ENCODE assay signal across 8 mouse cellular contexts in the genomic region with DNA sequence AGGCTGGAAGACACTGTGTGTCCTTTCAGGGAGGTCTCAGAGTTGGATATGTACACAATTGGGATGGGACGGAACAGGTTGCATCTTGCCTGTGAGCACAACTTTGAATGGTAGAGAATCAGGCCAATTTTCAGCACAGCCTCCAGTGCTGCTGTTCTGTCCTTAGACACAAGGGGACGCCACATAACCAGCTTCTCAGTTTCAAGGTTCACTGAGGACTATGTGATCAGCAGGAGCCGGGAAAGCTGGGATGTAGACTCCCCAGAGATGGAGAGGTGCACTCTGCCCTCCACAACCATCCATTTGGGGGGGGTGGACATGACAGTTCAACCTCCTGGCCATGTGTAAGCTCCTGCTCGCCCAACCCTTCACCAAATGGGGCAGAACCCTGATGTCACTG. TPM values are rescaled to one million over a fixed set of nuclear protein-coding genes. Genes with fewer than 3 reads are reported as not detected.
DNase-seq lines count a peak whose midpoint lies in the region; ATAC-seq and TF ChIP-seq lines count a peak whose summit lies in the region.

No protein-coding gene starts in this region.

- H3K4me2 ChIP-seq in midbrain, embryonic 14.5 days (ENCODE audit: low read length), result no peak overlapping the region

- no peak overlapping the region for H3K4me3 ChIP-seq in heart, embryonic 10.5 days
- no peak overlapping the region for H3K4me3 ChIP-seq in layer of hippocampus, adult 2 months
- no peak overlapping the region for H3K4me3 ChIP-seq in midbrain, embryonic 14.5 days (replicated peaks; ENCODE audit: low read depth, low read length)

- H3K27me3 ChIP-seq in heart, embryonic 10.5 days (ENCODE audit: insufficient read depth, poor library complexity, severe bottlenecking), result peaks cover 48% of the 10 kb centered on the region
- no peaks in the 10 kb centered on the region for H3K27me3 ChIP-seq in Patski
- no peaks in the 10 kb centered on the region for H3K27me3 ChIP-seq in midbrain, embryonic 14.5 days (ENCODE audit: control insufficient read depth, insufficient read depth, low read length)

- CTCF ChIA-PET in Patski (lab: Charles Lee), result no interaction called here

- peak; percentile 78 for TF ChIP-seq CTCF in Patski (IDR thresholded peaks at IDR 0.05)
- peak; percentile 98 for TF ChIP-seq CTCF in layer of hippocampus, adult 2 months (conservative IDR thresholded peaks at IDR 0.05)

- peak; percentile 52 to 73 for DNase-seq in heart, postnatal 10 days
- DNase-seq in heart, embryonic 10.5 days (ENCODE audit: low spot score), result no peak
- DNase-seq in 3T3-L1 (ENCODE audit: low read depth, low spot score) (peak; percentile 53), Patski (ENCODE audit: low read depth, low spot score) (no peak)
- peak; percentile 35 for DNase-seq in embryo, embryonic 11 days
- DNase-seq in layer of hippocampus, adult 2 months (ENCODE audit: low spot score in 2 of 2), result peak; percentile 79 to 86
- peak; percentile 78 for DNase-seq in midbrain, embryonic 14.5 days
- no peak for DNase-seq in yolk sac, embryonic 10.5 days (ENCODE audit: low spot score)

- H3K4me1 ChIP-seq in heart, embryonic 10.5 days, result no peaks in the 10 kb centered on the region
- H3K4me1 ChIP-seq in midbrain, embryonic 14.5 days (ENCODE audit: control insufficient read depth, insufficient read depth, low read length), result peaks cover 3% of the 10 kb centered on the region; the same call in 1 of the 2 replicates

- no peak for ATAC-seq in Patski
- ATAC-seq in midbrain, embryonic 14.5 days (ENCODE audit: low FRiP score, low TSS enrichment), result no peak

- no peaks in the 10 kb centered on the region for H3K36me3 ChIP-seq in heart, embryonic 10.5 days
- no peaks in the 10 kb centered on the region for H3K36me3 ChIP-seq in midbrain, embryonic 14.5 days (ENCODE audit: control insufficient read depth, insufficient read depth, low read length)

- no peak overlapping the region for H3K9ac ChIP-seq in midbrain, embryonic 14.5 days (replicated peaks; ENCODE audit: low read length)

- H3K9me3 ChIP-seq in heart, embryonic 10.5 days, result no peaks in the 10 kb centered on the region
- H3K9me3 ChIP-seq in midbrain, embryonic 14.5 days (ENCODE audit: control insufficient read depth, low read length), result no peaks in the 10 kb centered on the region

- WGBS in heart, embryonic 10.5 days, result 42% methylated on average over 4 of the region's 4 CpGs
- WGBS in midbrain, embryonic 14.5 days, result 46% methylated on average over 4 of the region's 4 CpGs

- intact Hi-C loops in heart, postnatal 10 days (cut with DNase I), result loop anchor here (5.0 kb wide), 1 partner anchor 181 kb away; no protein-coding TSS in a partner anchor

- H3K27ac ChIP-seq in heart, embryonic 10.5 days, result no peak overlapping the region
- no peak overlapping the region for H3K27ac ChIP-seq in layer of hippocampus, adult 2 months
- H3K27ac ChIP-seq in midbrain, embryonic 14.5 days (replicated peaks; ENCODE audit: low read depth, low read length), result no peak overlapping the region

- in situ Hi-C loops in Patski (cut with MboI; ENCODE audit: low pct_unique_long_range_greater_than_20kb), result loop anchor here (5.0 to 10.0 kb wide), 2 partner anchors 169 to 346 kb away; no protein-coding TSS in a partner anchor

- POLR2A ChIA-PET in Patski (lab: Charles Lee), result no interaction called here

RNA-seq across cellular contexts. Expression of gene Dscaml1, which starts 10.5 kb away (rescaled TPM):
- total RNA-seq in heart, postnatal 10 days (2021), result not detected
- polyA plus RNA-seq in heart, embryonic 10.5 days (2016; fragmentation: Nextera tagmentation; extraction: Ambion mirVana), result 0.14 TPM in 2 replicates
- 0.01 TPM for polyA plus RNA-seq in Patski (2021)
- total RNA-seq in layer of hippocampus, adult 2 months (2021), result 100 to 1,000 TPM in 1 of 2 experiments, 10 to 100 TPM in 1; 95.8 to 102 TPM
- polyA plus RNA-seq in midbrain, embryonic 14.5 days (2014; fragmentation: Nextera tagmentation; extraction: Ambion mirVana), result 12.4 and 14.8 TPM in 2 replicates

RNA-seq across cellular contexts. Expression of gene Fxyd2, which starts 16.4 kb away (rescaled TPM):
- under 1 TPM; 0.60 to 0.92 TPM for total RNA-seq in heart, postnatal 10 days (2021)
- 0.71 and 1.2 TPM in 2 replicates for polyA plus RNA-seq in heart, embryonic 10.5 days (2016; fragmentation: Nextera tagmentation; extraction: Ambion mirVana)
- 121 TPM for polyA plus RNA-seq in Patski (2021)
- total RNA-seq in layer of hippocampus, adult 2 months (2021), result 10 to 100 TPM; 10.2 to 10.9 TPM
- polyA plus RNA-seq in midbrain, embryonic 14.5 days (2014; fragmentation: Nextera tagmentation; extraction: Ambion mirVana), result 8.0 and 14.1 TPM in 2 replicates

RNA-seq across cellular contexts. Expression of gene Fxyd6, which starts 45.9 kb away (rescaled TPM):
- total RNA-seq in heart, postnatal 10 days (2021), result 10 to 100 TPM; 25.5 to 31.0 TPM
- 40.5 and 63.2 TPM in 2 replicates for polyA plus RNA-seq in heart, embryonic 10.5 days (2016; fragmentation: Nextera tagmentation; extraction: Ambion mirVana)
- polyA plus RNA-seq in Patski (2021), result 0.03 TPM
- total RNA-seq in layer of hippocampus, adult 2 months (2021), result 10 to 100 TPM; 81.6 to 83.4 TPM
- polyA plus RNA-seq in midbrain, embryonic 14.5 days (2014; fragmentation: Nextera tagmentation; extraction: Ambion mirVana), result 348 and 508 TPM in 2 replicates

Comparison
In these comparisons a context has a peak if more than half of its experiments do, and no peak if none do; other contexts are left out.
1. DNase-seq: peak in heart, postnatal 10 days (2 of 2), 3T3-L1 (single experiment), embryo, embryonic 11 days (single experiment), layer of hippocampus, adult 2 months (2 of 2) and midbrain, embryonic 14.5 days (single experiment); none in heart, embryonic 10.5 days (single experiment), Patski (single experiment) and yolk sac, embryonic 10.5 days (single experiment).
2. RNA of gene Dscaml1, which starts 10.5 kb away (polyA plus RNA-seq): 12.4 to 14.8 TPM in midbrain, embryonic 14.5 days; 0.14 TPM in heart, embryonic 10.5 days and 0.01 TPM in Patski (single experiment); every median in the first group is over 10 times any median in the second.
3. RNA of gene Fxyd6, which starts 45.9 kb away (polyA plus RNA-seq): 348 to 508 TPM in midbrain, embryonic 14.5 days and 40.5 to 63.2 TPM in heart, embryonic 10.5 days; 0.03 TPM in Patski (single experiment); every median in the first group is over 10 times any median in the second.